Mouse (Mus musculus): Measurements from ENCODE around the gene Tenm4. TPM values are rescaled to one million over a fixed set of nuclear protein-coding genes. Genes with fewer than 3 reads are reported as not detected.

The Tenm4 gene
- polyA plus RNA-seq, 1 experiment from 2014 or later = 22.1 TPM

DNA sequence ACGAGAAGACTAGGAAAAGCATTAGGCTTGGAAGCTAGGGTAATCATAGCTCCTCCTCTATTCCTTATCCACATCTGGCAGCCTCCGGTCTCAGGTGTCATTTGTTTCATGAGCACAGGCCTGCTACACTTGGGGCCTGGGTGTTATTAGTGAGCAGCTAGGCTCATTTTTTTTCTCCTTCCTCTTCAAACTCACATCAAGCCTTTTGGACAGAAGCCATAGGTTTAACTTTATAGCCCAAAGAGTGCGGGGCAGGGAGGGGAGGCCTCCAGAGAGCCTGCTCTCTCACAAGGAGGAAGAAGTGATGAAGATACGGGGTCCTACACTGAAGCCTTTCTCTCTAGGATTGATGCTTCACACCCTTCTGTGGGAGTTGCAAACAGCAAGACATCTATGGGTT is 538.8 kb downstream of the Tenm4 start:
- 81% methylated on average over 4 of the region's 4 CpGs for WGBS

DNA sequence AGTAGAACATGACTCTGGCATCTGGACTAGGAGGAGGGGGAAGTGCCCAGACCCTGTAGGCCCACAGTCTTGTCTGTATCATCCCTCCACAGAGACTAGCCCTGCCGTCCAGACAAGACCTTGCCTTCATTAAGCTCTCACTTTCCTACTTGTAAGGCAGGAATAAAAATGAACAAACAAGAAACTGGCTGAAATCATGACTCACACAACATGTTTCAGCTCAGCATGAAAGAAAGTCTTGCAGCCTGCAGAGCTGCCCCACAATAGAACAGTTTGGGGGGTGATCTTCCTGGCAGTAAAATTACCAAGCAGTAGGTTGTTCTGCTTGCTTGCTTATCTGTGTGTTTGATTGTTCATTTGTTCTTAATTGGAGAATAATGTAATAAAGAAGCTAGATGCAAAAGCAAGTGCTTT is 539.6 kb downstream of the Tenm4 start:
- H3K27ac ChIP-seq = no peak overlapping the region

More for the DNA sequence above, 538.8 kb downstream of the Tenm4 start:
- Histone ChIP-seq H3K27ac (no peak overlapping the region), H3K9me3 (no peaks in the 10 kb centered on the region), H3K27me3 (ENCODE audit: insufficient read depth, poor library complexity, severe bottlenecking) (peaks cover 49% of the 10 kb centered on the region), H3K4me1 (replicated peaks) (no peaks in the 10 kb centered on the region), H3K36me3 (peaks cover 53% of the 10 kb centered on the region), H3K4me3 (no peak overlapping the region)
- no peak for DNase-seq (ENCODE audit: low spot score)

DNA sequence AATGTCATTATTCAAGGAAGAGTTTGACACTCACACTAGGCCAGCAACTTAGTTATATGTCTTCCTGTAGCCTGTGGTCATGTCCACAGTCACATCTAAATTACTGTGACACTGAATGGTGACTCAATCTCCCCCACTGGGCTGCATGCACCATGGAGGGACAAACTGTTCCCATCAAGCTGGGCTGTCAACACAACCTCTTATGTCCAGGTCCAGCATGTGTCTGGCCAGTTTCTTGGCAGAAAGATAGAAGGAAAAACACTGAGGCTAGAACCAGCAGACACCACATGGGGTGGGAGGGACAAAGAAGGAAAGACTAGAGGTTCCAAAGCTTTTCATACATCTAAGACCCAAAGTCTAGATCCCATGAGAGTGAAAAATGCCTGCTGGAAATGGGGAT is 541.8 kb downstream of the Tenm4 start:
- H3K36me3 ChIP-seq = peaks cover 54% of the 10 kb centered on the region; the same call in 1 of the 2 replicates

More for the DNA sequence above, 539.6 kb downstream of the Tenm4 start:
- Histone ChIP-seq H3K27me3 (ENCODE audit: insufficient read depth, poor library complexity, severe bottlenecking) (peaks cover 57% of the 10 kb centered on the region), H3K4me1 (replicated peaks) (no peaks in the 10 kb centered on the region), H3K9me3 (no peaks in the 10 kb centered on the region), H3K4me3 (no peak overlapping the region), H3K36me3 (peaks cover 54% of the 10 kb centered on the region)
- DNase-seq (ENCODE audit: low spot score) = no peak
- WGBS = 82% methylated on average over 1 of the region's 1 CpGs

DNA sequence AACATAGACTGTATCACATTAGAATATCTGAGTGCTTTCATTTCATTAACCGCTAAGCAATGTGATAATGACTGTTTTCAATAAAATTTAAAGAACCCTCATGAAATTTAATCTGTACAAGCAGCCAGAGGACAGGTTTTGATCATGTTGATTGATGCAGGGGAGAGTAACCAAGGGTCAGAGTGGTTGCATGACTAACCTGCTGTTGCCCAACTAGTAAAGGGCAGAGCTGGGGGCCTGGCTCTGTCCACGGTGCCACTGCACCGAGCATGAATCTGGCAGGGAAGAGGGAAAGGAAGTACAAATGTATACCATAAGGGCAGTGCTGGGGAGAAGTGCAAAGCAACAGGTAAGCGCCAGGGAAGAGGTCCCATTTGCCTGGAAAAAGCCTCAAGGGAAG is 545.9 kb downstream of the Tenm4 start:
- 93% methylated on average over 4 of the region's 4 CpGs for WGBS
- Histone ChIP-seq H3K27me3 (ENCODE audit: insufficient read depth, poor library complexity, severe bottlenecking) (peaks cover 83% of the 10 kb centered on the region), H3K9me3 (no peaks in the 10 kb centered on the region), H3K36me3 (peaks cover 24% of the 10 kb centered on the region; the same call in 1 of the 2 replicates), H3K27ac (no peak overlapping the region), H3K4me1 (replicated peaks) (peaks cover 33% of the 10 kb centered on the region), H3K4me3 (no peak overlapping the region)
- no peak for DNase-seq (ENCODE audit: low spot score)

More for the DNA sequence above, 541.8 kb downstream of the Tenm4 start:
- no peak overlapping the region for H3K4me3 ChIP-seq
- no peak overlapping the region for H3K27ac ChIP-seq
- DNase-seq (ENCODE audit: low spot score) = no peak
- H3K27me3 ChIP-seq (ENCODE audit: insufficient read depth, poor library complexity, severe bottlenecking) = peaks cover 79% of the 10 kb centered on the region
- peaks cover 3% of the 10 kb centered on the region for H3K4me1 ChIP-seq (replicated peaks)
- H3K9me3 ChIP-seq = no peaks in the 10 kb centered on the region

DNA sequence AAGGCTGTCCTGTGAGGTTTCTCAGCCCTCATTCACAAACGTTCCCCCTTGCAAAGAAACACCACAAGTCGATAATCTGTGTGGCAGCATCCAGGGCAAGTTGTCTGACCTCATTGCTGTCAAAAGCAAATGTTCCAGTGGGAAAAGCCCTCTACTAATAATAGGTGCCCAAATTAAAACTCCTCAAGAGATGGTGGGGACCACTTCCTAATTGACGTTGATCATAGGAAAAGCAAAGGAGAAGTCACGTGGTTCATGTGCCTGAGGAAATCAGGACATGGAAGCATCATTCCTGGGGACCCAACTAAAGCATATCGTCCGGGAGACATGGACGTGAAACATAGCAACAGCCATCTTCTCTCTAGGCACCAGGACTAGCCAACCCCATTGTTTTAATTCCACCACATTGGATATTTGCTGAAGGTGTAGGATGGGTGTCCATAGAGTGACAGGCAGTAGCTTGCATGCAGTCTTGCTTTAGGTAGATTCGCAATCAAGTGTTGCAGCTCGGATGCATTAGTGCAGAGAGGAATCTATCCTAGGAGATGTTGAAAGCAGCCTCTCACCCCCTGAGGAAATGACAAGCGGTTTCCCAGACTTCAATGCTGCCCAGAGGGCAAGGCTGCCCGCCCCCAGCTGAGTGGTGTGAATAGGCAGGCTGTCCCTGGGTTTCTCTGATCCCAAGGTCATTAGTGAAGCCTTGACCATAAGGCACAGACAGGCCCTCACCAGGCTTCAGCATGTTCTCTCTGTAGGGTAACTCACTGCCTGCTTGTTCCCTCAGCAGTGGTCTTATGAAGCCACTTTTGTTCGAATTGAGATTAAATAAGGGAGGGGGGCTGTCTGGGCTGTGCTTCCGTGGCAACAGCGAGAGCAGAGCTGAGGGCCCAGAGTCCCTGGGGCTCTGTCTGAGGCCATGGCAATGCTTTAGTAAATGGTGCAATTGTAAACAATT is 547.4 kb downstream of the Tenm4 start:
- Histone ChIP-seq H3K9me3 (no peaks in the 10 kb centered on the region), H3K27me3 (ENCODE audit: insufficient read depth, poor library complexity, severe bottlenecking) (peaks cover 82% of the 10 kb centered on the region), H3K36me3 (peaks cover 24% of the 10 kb centered on the region; the same call in 1 of the 2 replicates), H3K4me1 (replicated peaks) (peaks cover 43% of the 10 kb centered on the region), H3K4me3 (no peak overlapping the region), H3K27ac (peak overlapping the region; percentile 69)
- WGBS = 32% methylated on average over 14 of the region's 14 CpGs
- DNase-seq (ENCODE audit: low spot score) = peak; percentile 72

DNA sequence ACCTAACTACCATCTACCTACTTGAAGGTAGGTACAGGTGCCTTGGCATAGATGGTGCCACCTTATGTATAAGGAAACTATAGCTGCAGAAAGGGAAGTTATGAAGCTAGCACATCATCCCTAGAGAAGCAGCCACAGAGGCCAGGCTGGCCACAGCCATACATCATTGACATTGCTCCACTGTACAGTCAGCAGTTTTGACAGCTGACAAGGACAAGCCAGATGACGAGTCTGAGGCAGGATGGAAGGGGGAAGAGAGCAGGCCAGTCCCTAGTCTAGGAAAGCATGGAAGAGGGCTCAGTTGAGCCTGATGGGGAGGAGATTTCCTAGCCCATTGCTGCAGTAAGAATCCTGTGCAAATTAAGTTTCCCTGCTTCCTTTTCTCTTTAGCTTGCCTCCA is 548.9 kb downstream of the Tenm4 start:
- no peaks in the 10 kb centered on the region for H3K9me3 ChIP-seq
- H3K27me3 ChIP-seq (ENCODE audit: insufficient read depth, poor library complexity, severe bottlenecking) = peaks cover 83% of the 10 kb centered on the region
- peak overlapping the region; percentile 31; the same call in 1 of the 2 replicates for H3K27ac ChIP-seq
- no peak for DNase-seq (ENCODE audit: low spot score)
- 78% methylated on average over 1 of the region's 1 CpGs for WGBS
- H3K4me3 ChIP-seq = no peak overlapping the region
- peaks cover 35% of the 10 kb centered on the region for H3K36me3 ChIP-seq
- peaks cover 43% of the 10 kb centered on the region for H3K4me1 ChIP-seq (replicated peaks)

DNA sequence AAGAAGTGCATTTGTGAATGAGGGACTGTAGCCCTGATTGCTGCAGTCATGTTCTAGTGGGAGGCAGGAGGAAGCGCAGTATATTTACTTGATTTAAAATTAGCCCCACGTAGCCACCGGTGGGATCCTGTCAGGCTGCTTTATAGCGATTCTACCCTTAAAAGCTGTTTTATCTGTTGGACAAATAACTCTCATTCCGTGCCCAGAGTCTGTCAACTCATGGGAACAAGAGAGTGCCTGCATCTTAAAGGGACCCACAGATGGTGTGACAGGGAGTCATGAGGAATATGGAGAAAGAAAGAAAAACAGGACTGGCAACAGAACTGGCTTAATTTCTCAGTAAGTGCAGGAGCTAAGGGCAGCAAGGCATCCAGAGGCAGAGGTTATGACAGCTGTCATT is 549.4 kb downstream of the Tenm4 start:
- Histone ChIP-seq H3K9me3 (no peaks in the 10 kb centered on the region), H3K4me3 (no peak overlapping the region), H3K36me3 (peaks cover 33% of the 10 kb centered on the region), H3K4me1 (replicated peaks) (peaks cover 43% of the 10 kb centered on the region), H3K27me3 (ENCODE audit: insufficient read depth, poor library complexity, severe bottlenecking) (peaks cover 83% of the 10 kb centered on the region), H3K27ac (peak overlapping the region; percentile 31; the same call in 1 of the 2 replicates)
- no peak for DNase-seq (ENCODE audit: low spot score)
- 87% methylated on average over 5 of the region's 5 CpGs for WGBS

DNA sequence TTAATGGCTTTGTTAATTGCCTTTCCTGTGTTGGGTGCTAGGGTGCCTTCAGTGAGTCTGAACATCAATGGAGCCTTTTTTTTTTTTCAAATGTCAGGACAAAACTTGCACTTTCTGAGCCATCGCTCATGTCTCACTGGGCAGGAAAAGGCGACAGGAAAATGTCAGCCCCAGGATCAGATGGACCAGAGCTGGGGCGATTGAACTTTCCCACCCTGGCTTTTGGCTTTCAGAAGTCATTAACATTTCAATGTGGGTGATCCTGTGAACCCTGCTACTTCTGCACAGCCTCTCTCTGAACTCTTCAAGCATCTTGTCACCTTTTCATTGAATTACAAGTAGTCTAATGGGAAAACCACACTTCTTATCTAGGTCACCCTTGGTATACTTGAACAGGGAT is 551.8 kb downstream of the Tenm4 start:
- Histone ChIP-seq H3K27ac (no peak overlapping the region), H3K4me3 (no peak overlapping the region), H3K27me3 (ENCODE audit: insufficient read depth, poor library complexity, severe bottlenecking) (peaks cover 71% of the 10 kb centered on the region), H3K9me3 (no peaks in the 10 kb centered on the region), H3K4me1 (replicated peaks) (peaks cover 41% of the 10 kb centered on the region), H3K36me3 (peaks cover 24% of the 10 kb centered on the region)
- DNase-seq (ENCODE audit: low spot score) = no peak
- 47% methylated on average over 3 of the region's 3 CpGs for WGBS

DNA sequence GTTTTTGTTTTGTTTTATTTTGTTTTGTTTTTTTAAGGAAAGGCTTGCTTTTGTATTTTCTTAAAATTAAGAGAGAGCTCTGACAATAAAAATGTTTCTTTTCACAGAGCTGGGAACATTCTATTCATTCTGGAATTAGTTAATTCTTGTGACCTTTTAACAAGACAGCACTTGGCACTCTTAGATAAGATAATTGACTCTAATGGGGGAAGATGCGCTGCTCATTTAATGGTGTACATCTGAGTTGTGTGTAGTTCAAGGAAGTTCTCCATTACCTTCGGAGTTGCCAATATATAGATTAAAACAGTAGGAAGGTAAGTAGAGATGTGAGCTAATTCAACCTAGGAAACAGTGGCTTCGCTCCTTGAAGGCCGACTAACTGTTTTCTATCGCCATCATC is 554.6 kb downstream of the Tenm4 start:
- H3K27me3 ChIP-seq (ENCODE audit: insufficient read depth, poor library complexity, severe bottlenecking) = peaks cover 61% of the 10 kb centered on the region
- no peak overlapping the region for H3K4me3 ChIP-seq
- WGBS = 95% methylated on average over 5 of the region's 5 CpGs
- peaks cover 13% of the 10 kb centered on the region for H3K4me1 ChIP-seq (replicated peaks)
- H3K36me3 ChIP-seq = peaks cover 39% of the 10 kb centered on the region
- DNase-seq (ENCODE audit: low spot score) = no peak
- H3K9me3 ChIP-seq = no peaks in the 10 kb centered on the region
- H3K27ac ChIP-seq = no peak overlapping the region

DNA sequence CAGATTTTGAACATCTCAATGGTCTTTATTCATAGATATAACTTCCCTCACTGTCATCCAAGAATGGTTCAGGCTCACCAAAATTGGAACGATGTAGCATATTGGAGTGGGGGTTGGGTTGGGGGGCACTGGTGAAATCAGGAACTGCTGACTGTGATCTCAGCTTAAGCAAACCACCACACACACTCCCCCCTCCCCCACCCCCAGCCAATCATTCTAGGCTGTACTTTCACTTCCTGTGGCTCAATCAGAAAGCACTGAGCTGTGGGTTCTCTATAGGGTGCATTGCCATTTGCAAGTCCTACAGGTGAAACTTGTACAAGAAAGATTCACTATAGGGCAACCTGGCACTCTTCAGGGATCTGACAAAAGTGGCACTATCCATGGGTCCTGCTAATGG is 559.3 kb downstream of the Tenm4 start:
- Histone ChIP-seq H3K4me1 (replicated peaks) (no peaks in the 10 kb centered on the region), H3K36me3 (peaks cover 21% of the 10 kb centered on the region), H3K27ac (no peak overlapping the region), H3K9me3 (no peaks in the 10 kb centered on the region), H3K4me3 (no peak overlapping the region), H3K27me3 (ENCODE audit: insufficient read depth, poor library complexity, severe bottlenecking) (peaks cover 15% of the 10 kb centered on the region; the same call in 1 of the 2 replicates)
- 90% methylated on average over 1 of the region's 1 CpGs for WGBS
- no peak for DNase-seq (ENCODE audit: low spot score)

DNA sequence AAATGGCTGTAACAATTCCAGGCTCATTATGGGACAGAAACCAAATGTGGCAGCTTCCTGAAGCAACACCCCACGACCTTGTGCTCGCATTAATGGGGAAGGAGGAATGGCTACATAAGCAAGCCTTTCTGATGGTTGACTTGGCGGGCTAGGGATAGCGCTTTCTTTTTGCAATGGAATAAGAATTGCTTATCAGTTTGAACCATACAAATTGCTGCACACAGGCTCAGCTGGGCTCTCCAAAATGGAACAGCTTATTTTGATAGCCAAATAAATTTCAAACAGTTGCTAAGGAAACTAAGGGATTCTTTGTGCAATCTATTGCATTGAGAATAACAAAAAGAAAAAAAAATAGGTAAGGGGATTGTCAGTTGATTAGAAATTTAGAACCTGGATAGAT is 560.9 kb downstream of the Tenm4 start:
- no peak for DNase-seq (ENCODE audit: low spot score)
- Histone ChIP-seq H3K4me3 (no peak overlapping the region), H3K4me1 (replicated peaks) (no peaks in the 10 kb centered on the region), H3K9me3 (no peaks in the 10 kb centered on the region), H3K27ac (no peak overlapping the region), H3K36me3 (peaks cover 33% of the 10 kb centered on the region), H3K27me3 (ENCODE audit: insufficient read depth, poor library complexity, severe bottlenecking) (peaks cover 2% of the 10 kb centered on the region; the same call in 1 of the 2 replicates)
- WGBS = 86% methylated on average over 4 of the region's 4 CpGs

DNA sequence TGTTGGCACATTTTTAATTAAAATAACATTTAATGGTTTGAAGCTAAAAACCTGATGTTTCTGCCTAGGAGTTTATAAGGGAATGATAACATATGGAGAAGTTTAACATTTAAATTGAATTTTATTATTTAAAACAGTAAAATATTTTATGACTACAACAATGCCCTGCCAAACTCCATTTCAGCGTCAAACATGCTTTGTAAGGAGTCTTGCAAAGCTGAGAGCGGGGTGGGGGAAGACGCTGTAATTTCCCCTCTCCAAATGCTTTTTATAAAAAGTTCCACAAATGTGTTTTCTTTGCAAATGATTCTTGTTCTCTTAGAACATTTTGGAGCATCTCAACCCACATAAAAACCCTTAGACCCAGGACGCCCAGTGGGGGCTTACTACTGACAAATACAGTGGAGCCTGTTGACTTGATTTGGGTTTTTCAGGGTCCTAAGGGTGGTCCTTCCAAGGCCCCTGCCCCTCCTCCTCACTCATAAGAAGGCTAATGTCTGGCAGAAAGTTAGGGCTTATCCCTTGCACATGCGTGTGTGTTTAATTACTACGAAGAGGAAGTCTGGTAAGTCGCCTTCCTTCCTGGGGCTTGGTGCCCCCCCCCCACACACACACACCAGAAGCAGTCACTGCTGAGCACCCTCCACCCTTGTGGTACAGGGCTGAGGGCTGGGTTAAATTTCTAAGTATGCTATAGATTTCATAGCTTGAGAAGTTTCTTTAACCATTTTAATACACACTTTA is 563.4 kb downstream of the Tenm4 start:
- Histone ChIP-seq H3K27ac (no peak overlapping the region), H3K9me3 (no peaks in the 10 kb centered on the region), H3K27me3 (ENCODE audit: insufficient read depth, poor library complexity, severe bottlenecking) (no peaks in the 10 kb centered on the region), H3K4me3 (no peak overlapping the region), H3K36me3 (peaks cover 44% of the 10 kb centered on the region), H3K4me1 (replicated peaks) (no peaks in the 10 kb centered on the region)
- 84% methylated on average over 7 of the region's 7 CpGs for WGBS
- no peak for DNase-seq (ENCODE audit: low spot score)

DNA sequence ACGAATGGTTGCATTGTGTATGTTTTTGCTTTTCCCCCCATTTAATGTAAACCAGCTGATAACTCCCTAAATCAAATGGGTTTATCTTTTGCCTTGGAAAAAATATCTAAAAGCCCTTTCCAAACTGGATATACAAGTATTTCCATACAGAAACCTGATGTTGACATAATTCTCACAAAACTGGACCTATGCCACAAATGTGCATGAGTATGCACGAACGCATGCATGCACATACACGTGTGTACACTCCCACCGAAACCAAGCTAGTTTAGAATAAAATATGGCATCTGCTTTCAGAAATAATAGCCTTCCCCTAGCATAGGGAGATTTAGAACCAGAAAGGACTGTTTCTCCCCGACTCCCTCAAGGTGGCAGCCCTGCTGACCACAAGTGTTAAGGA is 569.6 kb downstream of the Tenm4 start:
- Histone ChIP-seq H3K4me1 (replicated peaks) (peaks cover 6% of the 10 kb centered on the region), H3K4me3 (no peak overlapping the region), H3K36me3 (peaks cover 30% of the 10 kb centered on the region), H3K27ac (no peak overlapping the region), H3K9me3 (no peaks in the 10 kb centered on the region), H3K27me3 (ENCODE audit: insufficient read depth, poor library complexity, severe bottlenecking) (no peaks in the 10 kb centered on the region)
- no peak for DNase-seq (ENCODE audit: low spot score)
- 87% methylated on average over 6 of the region's 6 CpGs for WGBS
